Mouse (Mus musculus) common myeloid progenitor, adult 5-6 weeks (primary cell): Measurements from ENCODE around the gene St8sia6. TPM values are rescaled to one million over a fixed set of nuclear protein-coding genes. Genes with fewer than 3 reads are reported as not detected.
"Not testable (repeated sequence)": the region's sequence is repeated elsewhere in the genome, so short reads cannot be mapped to it uniquely, and the experiment has no call there.

Experiments
- ATAC-seq: replicated peaks from 2 replicates; pipeline ENCODE4 v1.8.0; 2016; ENCODE audit warnings: low read depth, mild to moderate bottlenecking, moderate TSS enrichment, inconsistent platforms; ENCODE audit not compliant: poor library complexity, severe bottlenecking
- total RNA-seq: library from RNA; stranded (forward); fragments of 200-1000, 187-1606 nt; gene quantifications from 2 replicates; pipeline ENCODE4 v1.2.3, GENCODE M21; 2017

Gene St8sia6
- 11.3 and 13.1 TPM in 2 replicates for total RNA-seq

DNA sequence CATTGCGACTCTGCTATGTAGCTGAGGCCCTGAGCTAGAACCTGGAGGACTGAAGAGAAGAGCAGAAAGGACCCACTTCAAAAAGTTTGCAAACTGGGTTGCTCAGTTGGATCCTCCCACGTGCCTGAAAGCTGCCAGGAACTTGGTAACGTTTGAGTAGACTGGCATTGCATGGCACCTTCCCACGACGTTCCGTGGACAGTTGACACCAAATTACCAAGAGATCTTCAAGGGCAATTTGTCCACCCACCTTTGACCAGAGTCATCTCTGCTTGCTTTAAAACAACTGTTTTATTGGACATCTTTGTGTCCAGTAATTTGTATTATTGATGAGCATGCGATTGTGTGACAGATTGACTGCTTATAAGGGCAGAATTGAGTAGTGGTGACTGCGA, at the start of gene St8sia6:
Gene St8sia6 (minus strand): TSS at position 96 of the 395 bp plus-strand sequence.
- peak; percentile 10; the same call in 1 of the 2 replicates for ATAC-seq

DNA sequence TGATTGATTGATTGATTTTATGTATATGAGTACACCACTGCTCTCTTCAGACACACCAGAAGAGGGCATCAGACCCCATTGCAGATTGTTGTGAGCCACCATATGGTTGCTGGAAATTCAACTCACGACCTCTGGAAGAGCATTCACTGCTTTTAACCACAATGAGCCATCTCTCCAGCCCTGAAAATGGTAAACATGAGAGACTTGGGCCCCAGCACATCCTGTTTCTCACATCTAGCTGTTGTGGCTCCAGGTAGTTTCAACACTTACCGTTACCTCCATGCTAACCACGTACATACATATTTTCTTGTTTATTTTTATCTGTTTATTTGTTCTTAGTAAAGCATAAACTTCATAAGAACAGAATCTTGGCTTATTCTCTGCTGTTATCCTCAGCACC, 42.4 kb upstream of the St8sia6 start:
- ATAC-seq, result no peak

DNA sequence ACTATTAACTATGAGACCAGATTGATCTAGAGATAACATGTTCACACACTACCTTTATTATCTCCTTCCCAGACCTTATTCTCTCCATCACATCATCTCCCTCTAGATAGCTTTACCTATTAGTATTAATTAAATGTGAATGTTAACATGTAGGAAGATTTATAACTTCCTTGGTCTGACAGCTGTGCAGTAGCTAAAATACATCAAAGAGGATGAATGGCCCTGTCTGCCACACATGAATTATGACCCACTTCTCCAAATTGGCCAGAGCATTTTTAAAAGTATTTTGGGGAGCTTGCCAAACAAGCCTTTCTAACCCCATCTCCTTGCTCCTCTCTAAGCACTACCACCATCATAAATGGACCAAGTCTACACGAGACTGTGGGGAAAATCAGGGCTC, 41.1 kb upstream of the St8sia6 start:
- ATAC-seq, result no peak

DNA sequence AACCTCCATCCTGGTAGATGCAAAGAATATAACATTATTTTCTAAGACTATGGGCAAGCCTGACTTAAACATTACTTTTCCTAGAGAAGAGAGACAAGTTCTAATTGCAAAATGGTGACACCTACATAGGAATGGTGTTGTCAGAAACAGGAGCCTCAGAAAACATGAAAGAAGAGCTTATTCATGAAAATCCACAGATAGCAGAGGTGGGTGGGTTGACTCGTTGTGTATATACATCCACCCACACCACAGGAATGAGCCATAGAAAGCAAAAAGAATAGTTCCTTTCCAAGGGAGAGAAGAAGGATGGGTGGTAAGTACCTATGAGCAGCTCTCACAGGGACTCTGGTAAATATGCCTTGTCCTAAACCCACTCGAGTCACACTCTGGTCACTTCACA, 22.8 kb upstream of the St8sia6 start:
- no peak for ATAC-seq

DNA sequence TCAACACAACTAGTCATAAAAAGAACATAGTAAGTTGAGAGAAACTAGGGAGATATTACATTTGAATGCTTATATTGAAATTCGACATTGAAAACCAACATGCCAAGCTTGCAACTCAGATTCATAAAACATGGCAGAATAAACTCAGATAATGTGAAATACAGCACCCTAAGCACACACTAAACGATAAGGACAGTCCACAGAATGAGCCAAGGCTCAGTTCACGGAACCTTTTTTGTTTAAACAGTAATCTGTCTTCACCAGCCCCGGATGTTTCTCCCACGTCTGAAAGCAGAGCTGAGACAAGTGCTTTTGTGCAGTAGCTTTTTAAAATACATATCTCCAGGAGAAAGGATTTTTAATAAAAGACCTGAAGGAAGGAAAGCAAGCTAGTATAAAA, 14.7 kb upstream of the St8sia6 start:
- ATAC-seq, result no peak

DNA sequence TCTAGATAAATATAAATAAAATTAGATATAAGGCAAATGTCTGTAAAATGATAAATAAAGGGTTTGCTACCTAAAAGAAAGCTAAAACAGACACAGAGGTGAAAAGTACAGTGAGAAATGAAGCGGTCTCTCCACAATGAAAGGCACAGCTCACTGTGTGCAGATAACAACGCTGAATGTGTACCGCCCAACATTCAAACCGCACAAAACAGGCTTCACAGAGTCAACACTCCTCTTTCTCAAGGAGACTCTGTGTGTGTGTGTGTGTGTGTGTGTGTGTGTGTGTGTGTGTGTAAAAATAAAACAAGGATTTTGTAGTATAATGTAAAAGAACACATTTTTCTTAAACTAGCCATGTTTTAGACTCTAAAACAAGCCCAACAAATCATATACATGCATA, 14.1 kb upstream of the St8sia6 start:
- ATAC-seq, result no peak

DNA sequence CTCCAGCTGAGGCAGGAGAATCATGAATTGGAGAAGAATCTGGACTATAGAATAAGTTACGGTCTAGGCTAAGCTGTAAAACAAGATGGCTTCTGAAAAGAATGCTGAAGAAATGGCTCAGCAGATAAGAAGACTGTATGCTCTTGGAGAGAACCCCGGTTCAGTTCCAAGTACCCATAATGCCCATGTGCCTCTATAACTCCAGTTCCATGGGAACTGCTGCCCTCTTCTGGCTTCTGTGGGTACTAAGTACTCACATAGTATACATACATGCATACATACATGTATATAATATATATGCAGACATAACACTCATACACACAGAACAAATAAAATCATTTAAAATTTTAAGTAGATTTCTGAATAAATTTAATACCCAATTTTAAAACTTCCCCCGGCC, 12.3 kb upstream of the St8sia6 start:
- ATAC-seq, result 0 out of 2 replicates have a peak, but pooled peaks have one; percentile 29

DNA sequence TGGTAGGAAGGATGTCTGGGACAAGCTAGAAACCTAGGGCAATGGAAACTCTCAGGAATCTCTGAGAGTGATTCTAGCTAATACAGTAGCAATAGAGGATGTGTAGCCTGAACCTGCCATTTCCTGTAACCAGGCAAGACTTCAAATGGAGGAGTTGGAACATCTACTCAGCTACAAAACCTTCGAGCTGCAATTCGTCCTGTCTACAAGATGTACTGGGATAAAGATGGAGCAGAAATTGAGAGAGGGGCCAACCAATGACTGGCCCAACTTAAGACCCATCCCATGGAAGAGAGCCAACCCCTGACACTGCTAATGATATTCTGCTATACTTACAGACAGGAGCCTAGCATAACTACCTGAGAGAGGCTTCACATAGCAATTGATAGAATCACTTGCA, 6.8 kb upstream of the St8sia6 start:
- no peak for ATAC-seq

DNA sequence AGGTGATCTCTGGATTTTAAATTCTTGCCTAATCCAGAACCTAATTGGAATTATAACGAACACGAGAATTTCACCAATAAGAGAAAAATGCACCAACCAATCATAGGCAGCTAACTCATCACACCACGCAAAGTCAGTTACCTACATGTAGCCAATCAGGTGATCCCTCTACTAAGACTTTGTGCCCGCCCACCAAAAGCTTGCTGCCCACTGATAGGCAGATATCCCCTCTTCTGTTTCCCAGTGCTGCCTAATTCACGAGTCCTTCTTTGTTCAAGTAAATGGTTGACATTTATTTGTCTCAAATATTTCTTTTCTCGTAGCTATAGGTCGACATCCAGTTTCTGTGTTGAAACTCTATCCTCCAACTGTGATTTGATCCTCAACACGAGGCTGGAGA, 582 bp upstream of the St8sia6 start:
- ATAC-seq, result no peak

DNA sequence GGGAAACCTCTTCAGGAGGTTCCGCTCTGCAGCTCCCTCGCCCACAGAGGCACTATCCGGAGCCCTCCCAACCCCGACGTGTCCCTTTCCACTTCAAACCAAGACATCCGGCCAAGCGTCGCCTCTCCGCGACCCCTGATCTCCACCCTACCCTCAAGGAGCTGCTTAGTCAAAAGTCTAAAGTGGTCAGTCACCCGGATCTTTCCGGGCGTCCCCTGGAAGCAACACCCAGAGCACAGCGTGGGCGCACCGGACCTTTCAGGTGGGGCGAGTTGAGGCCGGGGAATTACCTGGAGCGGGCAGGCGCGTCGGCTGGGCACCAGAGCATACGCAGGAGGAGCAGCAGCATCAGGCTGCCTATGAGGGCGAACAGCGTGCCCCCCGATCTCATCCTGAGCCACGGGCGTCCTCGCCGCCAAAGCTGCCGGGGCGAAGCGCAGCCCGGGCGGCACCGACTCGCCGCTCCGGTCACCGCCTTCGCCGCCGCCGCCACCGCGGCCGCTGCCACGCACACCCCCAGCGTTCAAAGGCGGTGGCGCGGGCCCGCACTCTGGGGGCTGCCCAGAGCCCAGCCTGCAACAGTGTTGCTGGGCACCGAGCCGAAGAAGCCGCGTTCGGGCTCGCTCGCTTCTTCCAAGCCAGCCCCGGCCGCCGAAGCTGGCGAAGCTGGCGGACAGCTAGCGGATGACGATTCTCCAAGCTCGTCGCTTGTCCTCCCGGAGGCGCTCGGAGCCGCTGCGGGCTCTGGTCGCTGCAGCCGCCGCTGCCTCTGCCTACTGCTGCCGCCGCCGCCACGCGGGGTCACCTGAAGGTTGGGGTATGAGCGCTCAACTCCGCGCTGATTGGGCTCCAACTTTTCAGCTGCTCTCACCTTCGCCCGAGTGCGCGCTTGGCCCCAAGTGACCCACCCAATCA, 553 bp downstream of the St8sia6 start:
- ATAC-seq, result peak; percentile 57

DNA sequence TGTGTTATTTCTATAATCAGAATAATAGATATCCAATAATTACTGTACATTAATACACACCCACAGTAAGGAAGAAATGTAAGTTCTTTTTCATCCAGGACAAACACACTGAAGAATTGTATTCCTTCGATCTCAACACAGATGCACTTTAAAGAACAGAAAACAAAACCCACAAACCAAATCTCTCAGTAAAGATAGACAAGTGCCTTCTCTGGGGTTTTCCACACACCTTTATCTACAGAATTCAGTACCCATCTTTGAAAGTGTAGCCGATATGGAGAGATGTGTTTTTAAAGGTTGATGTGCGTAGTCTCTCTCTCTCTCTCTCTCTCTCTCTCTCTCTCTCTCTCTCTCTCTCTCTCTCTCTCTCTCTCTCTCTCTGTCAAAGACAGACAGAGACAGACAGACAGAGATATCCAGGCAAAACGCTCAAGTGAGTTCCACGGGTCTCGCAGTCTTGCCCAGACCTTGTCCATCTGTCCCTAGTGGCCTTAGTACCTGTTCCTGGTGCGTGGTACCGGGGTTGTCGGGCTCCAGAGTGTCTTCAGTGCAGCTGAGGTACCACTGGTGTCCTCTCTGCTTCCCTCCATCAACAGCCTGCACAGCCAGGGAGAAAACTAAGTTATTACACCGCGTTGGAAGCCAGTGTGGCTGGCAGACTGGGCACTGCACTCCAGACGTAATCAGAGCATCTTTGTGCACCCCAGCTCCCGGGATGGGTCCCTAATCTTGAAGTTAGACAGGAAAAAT, 1.4 kb downstream of the St8sia6 start:
- 0 out of 2 replicates have a peak, but pooled peaks have one; percentile 3 for ATAC-seq

DNA sequence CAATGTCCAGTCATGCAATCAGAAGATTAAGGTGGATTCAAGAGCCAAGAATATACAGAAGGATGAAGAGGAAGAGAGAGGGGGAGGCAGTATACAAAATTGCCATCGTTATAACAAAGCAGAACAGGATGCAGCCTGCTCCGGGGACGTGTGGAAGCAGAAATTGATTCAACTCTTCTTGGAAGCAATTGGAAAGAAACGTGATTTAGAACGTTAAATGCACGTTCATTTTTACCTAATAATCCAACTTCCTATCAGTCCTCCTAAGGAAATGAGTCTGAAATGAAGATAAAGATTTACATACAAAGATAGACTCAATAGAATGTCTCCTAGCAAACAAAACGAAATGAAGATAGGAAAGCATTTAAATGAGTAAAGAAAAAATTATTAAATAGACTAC, 2.3 kb downstream of the St8sia6 start:
- no peak for ATAC-seq

DNA sequence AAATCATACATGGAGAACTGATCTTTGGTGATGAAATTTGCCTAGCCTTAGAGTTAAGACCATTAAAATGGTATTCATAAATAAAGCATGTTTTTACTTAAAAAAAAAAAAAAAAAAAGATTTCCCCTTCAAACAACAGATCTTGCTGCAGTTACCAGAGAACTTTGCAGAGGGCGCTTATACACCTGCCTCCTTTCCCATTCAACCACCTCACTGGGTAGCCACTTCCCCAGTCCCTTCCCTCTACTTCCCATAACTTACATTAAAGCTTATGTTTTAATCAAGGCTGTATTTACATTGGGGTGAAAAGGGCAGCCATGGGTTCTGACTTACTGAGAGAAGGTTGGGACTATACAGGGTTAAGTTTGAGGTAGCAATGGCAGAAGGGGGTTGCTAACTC, 4.5 kb downstream of the St8sia6 start:
- ATAC-seq, result 0 out of 2 replicates have a peak, but pooled peaks have one; percentile 4

DNA sequence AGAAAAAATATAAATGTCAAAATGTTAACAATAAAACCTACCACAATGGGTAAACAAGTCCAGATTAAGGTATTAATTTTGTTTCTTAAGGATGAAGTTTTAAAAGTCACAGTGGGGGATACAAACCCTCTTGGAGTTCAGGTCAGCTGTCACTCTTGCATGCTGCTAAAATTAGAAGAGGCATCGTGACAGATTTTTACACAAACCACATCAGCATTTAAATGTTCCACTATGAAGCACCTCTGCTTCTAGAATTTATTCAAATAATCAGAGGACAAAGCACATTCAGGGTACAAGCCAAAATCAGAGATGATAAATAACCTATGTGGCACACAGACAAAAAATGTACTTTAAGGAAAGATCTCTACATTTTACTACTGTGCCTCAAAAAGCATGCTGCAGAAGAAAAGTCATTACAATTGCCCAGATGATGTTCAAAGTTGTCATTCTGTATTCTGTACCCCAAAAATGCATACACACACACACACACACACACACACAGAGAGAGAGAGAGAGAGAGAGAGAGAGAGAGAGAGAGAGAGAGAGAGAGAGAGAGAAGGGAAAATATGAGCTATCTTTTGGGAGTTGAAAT, 7.2 kb downstream of the St8sia6 start:
- ATAC-seq, result no peak

DNA sequence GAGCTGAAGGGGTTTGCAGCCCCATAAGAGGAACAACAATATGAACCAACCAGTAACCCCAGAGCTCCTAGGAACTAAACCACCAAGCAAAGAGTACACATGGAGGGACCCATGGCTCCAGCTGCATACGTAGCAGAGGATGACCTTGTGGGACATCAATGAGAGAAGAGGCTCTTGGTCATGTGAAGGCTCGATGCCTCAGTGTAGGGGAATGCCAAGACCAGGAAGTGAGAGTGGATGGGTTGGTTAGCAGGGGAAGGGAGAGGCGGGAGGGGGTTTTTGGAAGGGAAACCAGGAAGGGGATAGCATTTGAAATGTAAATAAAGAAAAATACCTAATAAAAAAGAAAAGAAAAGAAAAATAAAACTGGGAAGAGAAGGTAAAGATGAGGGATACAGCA, 7.9 kb downstream of the St8sia6 start:
- not testable (repeated sequence) for ATAC-seq

DNA sequence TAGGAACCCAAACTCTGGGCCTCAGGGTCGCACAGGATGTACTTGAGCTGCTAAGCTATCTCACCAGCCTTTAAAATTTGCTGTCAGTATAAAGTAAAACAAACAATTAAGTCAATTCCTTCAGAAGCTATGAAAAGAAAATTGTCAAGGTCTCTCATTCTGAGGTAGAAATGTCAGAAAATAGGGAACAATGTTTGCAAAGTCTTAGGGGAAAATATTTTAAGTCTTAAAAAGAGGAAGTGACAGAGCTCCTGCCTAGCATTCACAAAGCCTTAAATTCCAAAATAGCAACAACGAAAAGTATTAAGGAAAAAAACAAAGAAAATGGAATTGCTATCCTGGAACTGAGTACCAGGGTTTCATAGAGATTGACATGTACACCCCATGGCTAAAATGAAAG, 8.6 kb downstream of the St8sia6 start:
- peak; percentile 68 for ATAC-seq

DNA sequence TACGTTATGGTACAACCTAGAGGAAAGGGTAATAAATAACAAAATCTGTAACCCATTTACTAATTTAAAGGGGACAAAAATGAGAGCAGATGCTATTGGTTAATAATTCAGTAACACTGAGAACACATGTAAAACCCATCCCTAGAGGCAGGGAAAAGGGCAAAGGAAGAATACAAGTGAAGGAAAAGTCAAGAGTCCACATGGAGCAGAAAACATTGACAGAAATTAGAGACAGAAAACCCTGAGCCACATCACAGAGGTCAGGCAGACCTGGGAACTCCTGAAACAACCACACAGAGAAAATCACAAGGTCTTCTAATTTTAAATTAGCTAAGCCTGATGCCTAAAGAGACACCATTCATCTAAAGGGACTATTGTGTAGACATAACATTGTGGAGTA, 9.4 kb downstream of the St8sia6 start:
- ATAC-seq, result no peak

DNA sequence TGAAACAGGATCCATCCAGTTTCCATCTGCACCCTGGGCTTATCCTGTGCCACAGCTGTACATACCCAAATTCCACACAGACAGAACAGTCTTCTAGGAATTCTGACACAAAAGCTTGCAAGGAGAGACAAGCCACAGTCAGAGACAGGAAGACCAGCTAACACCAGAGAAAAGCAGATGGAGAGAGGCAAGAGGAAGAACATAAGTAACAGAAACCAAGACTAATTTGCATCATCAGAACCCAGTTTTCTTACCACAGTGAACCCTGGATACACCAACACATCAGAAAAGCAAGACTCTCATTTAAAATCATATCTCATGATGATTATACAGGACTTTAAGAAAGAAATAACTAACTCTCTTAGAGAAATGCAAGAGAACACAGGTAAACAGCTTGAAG, 16.8 kb downstream of the St8sia6 start:
- no peak for ATAC-seq

DNA sequence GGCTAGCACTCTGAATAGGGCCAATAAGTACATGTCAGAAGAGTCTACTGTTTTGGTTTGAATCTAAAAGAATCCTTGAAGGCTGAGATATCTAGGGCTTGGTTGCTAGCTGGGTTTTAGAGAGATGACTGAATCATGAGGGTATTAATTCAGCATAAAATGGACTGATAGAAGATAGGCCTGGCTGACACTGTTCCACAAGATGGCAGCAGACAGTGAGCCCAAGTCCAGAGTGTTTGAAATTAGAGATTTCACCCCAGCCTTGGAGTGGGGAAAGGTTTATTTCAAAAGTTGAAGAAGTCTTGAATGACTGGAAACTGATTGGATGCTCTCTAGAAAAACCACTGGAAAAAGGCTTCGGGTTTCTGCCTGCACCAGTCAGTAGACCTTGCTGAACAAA, 17.4 kb downstream of the St8sia6 start:
- ATAC-seq, result 0 out of 2 replicates have a peak, but pooled peaks have one; percentile 50

DNA sequence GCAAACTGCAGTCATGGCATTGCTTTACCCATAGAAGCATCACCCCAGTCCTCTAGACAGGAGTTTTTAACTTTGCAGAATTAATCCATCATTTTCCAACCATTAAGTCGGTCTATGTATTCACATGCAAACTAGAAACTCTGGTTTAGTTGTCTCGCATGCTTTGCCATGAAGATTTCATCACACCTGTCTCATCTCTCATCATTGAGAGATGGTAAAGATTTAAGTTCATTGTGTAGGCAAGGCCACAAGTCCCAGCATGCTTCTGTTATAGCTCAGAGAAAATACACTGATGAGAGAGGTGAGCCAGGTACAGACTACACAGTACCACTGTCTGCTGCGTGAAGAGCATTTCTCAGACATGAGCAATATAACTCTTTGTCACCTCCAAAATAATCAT, 18.8 kb downstream of the St8sia6 start:
- ATAC-seq, result no peak

DNA sequence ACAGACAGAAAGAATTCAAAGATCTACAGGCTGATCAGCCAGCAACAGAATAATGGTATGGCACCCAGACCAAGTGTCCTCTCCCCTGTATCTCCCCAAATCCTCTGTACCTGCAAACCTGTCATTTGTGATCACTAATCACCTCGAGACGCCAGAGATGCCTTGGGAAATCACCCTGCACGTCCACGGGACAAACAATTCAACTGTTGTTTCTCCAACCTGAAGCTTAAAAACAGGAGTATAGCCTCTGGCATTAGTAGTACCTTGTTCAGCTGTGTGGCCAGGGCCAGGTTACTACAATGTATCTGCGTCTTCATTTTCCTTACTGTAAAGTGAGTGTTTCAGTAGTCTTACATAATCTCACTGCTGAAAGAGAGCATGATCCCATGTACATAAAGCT, 25.3 kb downstream of the St8sia6 start:
- ATAC-seq, result no peak
